Mouse (Mus musculus): Measurements from ENCODE around the gene Myh2.

DNA sequence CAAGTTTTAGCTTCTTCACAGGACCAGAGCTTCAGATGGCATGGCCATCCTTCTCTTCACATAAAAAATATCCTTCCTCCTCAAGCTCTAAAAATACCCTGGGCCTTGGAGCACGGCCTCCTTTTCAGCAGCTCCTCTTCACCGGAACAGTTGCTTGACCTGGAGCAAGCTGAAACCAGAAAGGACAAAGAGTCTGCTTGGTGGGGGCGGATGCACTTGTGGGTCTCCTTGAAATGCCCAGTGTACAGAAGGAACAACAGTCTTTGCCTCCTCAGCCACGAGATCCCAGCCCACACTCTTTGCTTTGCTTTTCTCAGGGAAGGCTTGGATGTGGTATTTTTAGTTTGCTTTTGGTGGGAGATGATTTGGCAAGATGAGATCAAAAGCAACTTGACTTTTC is 7.1 kb upstream of the Myh2 start:
- TF ChIP-seq CTCF (IDR thresholded peaks at IDR 0.05; ENCODE audit: insufficient read depth, low read length) = no peak
- TF ChIP-seq POLR2A (IDR thresholded peaks at IDR 0.05; ENCODE audit: borderline replicate concordance, extremely low read depth, low read depth, low read length) = no peak
